Mouse (Mus musculus): ENCODE measurements around the gene Kcnip3. TPM values are rescaled to one million over a fixed set of nuclear protein-coding genes. Genes with fewer than 3 reads are reported as not detected.

Kcnip3 gene
- total RNA-seq (2021) = 1 to 10 TPM in 1 of 2 experiments, under 1 TPM in 1; 0.64 to 1.0 TPM
- long read RNA-seq, experiment 1, partial matches to known transcripts = 0 of 2 reads
- long read RNA-seq, experiment 1, other reads (novel, unspliced or antisense) = 0 of 2 reads
- long read RNA-seq, experiment 2, partial matches to known transcripts = 1 of 2 reads
- long read RNA-seq, experiment 2, other reads (novel, unspliced or antisense) = 0 of 2 reads

GRCm38 (mm10) chr2:127522006-127522441, at the start of gene Kcnip3:
Kcnip3 (minus strand) TSS chr2:127522094.
- DNase-seq (ENCODE audit: low spot score in 2 of 2) = no peak

GRCm38 (mm10) chr2:127559070-127559966, 37.4 kb upstream of the Kcnip3 start:
- DNase-seq (ENCODE audit: low spot score in 2 of 2) = peak; percentile 56 to 83

- DNase-seq (ENCODE audit: low spot score in 2 of 2) = no peak
These were observed 29.2 kb upstream of the Kcnip3 start for GRCm38 (mm10) chr2:127551078-127551477.

GRCm38 (mm10) chr2:127550446-127550845, 28.6 kb upstream of the Kcnip3 start:
- no peak for DNase-seq (ENCODE audit: low spot score in 2 of 2)

GRCm38 (mm10) chr2:127549711-127550110, 27.8 kb upstream of the Kcnip3 start:
- DNase-seq (ENCODE audit: low spot score in 2 of 2) = no peak

- DNase-seq (ENCODE audit: low spot score in 2 of 2) = no peak
These were observed 26.6 kb upstream of the Kcnip3 start for GRCm38 (mm10) chr2:127548342-127549074.

- DNase-seq (ENCODE audit: low spot score in 2 of 2) = no peak
These were observed 19.8 kb upstream of the Kcnip3 start for GRCm38 (mm10) chr2:127541697-127542096.

GRCm38 (mm10) chr2:127541185-127541584, 19.3 kb upstream of the Kcnip3 start, which contains the start of gene Prom2:
Prom2 (minus strand) TSS chr2:127541467.
- DNase-seq (ENCODE audit: low spot score in 2 of 2) = no peak

- no peak for DNase-seq (ENCODE audit: low spot score in 2 of 2)
These were observed 17.6 kb upstream of the Kcnip3 start for GRCm38 (mm10) chr2:127539494-127539893.

- DNase-seq (ENCODE audit: low spot score in 2 of 2) = no peak
These were observed 15.7 kb upstream of the Kcnip3 start for GRCm38 (mm10) chr2:127537548-127537947.

GRCm38 (mm10) chr2:127535363-127535762, 13.5 kb upstream of the Kcnip3 start:
- no peak for DNase-seq (ENCODE audit: low spot score in 2 of 2)

GRCm38 (mm10) chr2:127532379-127532778, 10.5 kb upstream of the Kcnip3 start:
- DNase-seq (ENCODE audit: low spot score in 2 of 2) = no peak

GRCm38 (mm10) chr2:127531592-127531991, 9.7 kb upstream of the Kcnip3 start:
- DNase-seq (ENCODE audit: low spot score in 2 of 2) = no peak

GRCm38 (mm10) chr2:127530418-127530817, 8.5 kb upstream of the Kcnip3 start:
- no peak for DNase-seq (ENCODE audit: low spot score in 2 of 2)

GRCm38 (mm10) chr2:127525004-127525775, 3.3 kb upstream of the Kcnip3 start:
- DNase-seq (ENCODE audit: low spot score in 2 of 2) = no peak

- no peak for DNase-seq (ENCODE audit: low spot score in 2 of 2)
These were observed 2.2 kb upstream of the Kcnip3 start for GRCm38 (mm10) chr2:127523950-127524729.

- no peak for DNase-seq (ENCODE audit: low spot score in 2 of 2)
These were observed 505 bp downstream of the Kcnip3 start for GRCm38 (mm10) chr2:127521172-127522005.

GRCm38 (mm10) chr2:127520123-127520522, 1.8 kb downstream of the Kcnip3 start:
- DNase-seq (ENCODE audit: low spot score in 2 of 2) = no peak

GRCm38 (mm10) chr2:127519308-127519707, 2.6 kb downstream of the Kcnip3 start:
- no peak for DNase-seq (ENCODE audit: low spot score in 2 of 2)
